Mouse (Mus musculus) cerebellum, adult 2 months (tissue): ENCODE measurements at regions not wholly inside any gene's neighbourhood (a gene's known extent, or its start where the extent isn't known, plus 50 kb on each side); places are given as distances from the start of the nearest gene placed in this dataset.

Experiments used
- CTCF ChIP-seq: fragments of 200-500 bp; IDR thresholded peaks from 2 replicates; pipeline ENCODE4 v1.5.1; 2011; ENCODE audit warnings: low read depth, mild to moderate bottlenecking, control low read depth, low read length, moderate library complexity, borderline replicate concordance; ENCODE audit not compliant: insufficient read depth
- POLR2A ChIP-seq: fragments of 200-500 bp; IDR thresholded peaks from 2 replicates; pipeline ENCODE4 v1.6.1; 2011; ENCODE audit warnings: low read length, control low read depth, borderline replicate concordance; ENCODE audit not compliant: insufficient read depth

DNA sequence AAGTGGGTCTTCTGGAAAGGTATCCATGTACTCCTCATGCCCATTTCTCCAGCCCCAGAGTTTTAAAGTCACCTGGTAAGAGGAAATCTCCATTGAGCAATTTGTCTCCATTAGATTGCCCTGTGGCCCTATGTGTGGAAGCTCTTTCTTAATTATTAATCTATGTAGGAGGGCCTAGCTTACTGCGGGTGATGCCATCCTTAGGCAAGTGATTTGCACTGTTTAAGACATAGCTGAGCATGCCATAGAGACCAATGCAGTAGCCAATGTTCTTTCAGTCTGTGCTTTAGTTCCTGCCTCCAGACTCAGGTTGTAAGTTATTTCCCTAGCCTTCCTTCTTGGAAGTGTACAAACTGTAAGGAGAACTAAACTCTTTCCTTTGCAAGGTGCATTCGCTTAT lies 661.0 kb downstream of the Hdgfl1 start:
- TF ChIP-seq POLR2A (no peak), CTCF (no peak)
